Mouse (Mus musculus) G1E (cell line): ENCODE results near the gene Mmp19. TPM values are rescaled to one million over a fixed set of nuclear protein-coding genes. Genes with fewer than 3 reads are reported as not detected.

Experiments used
- ATAC-seq: 2 replicates; pipeline ENCODE4 v1.8.0; 2016; ENCODE audit warnings: mild to moderate bottlenecking; ENCODE audit not compliant: insufficient number of reproducible peaks, poor library complexity, low FRiP score, severe bottlenecking; ENCODE audit errors: extremely low read depth
- DNase-seq: peaks from one replicate; pipeline ENCODE4 v3.0.0; 2012; ENCODE audit warnings: low spot score
- H3K27me3 ChIP-seq: 2 replicates; pipeline ENCODE4 v1.6.1; 2012; ENCODE audit warnings: mild to moderate bottlenecking, low read length, inconsistent platforms; ENCODE audit not compliant: insufficient read depth
- H3K36me3 ChIP-seq: replicated peaks from 2 replicates; pipeline ENCODE3; 2012; ENCODE audit warnings: mild to moderate bottlenecking, inconsistent platforms
- H3K4me1 ChIP-seq: 2 replicates; pipeline ENCODE4 v1.6.1; 2012; ENCODE audit warnings: low read depth, low read length, inconsistent platforms, mixed read lengths; ENCODE audit not compliant: insufficient read depth
- H3K4me3 ChIP-seq: 2 replicates; pipeline ENCODE4 v1.5.1; 2012; ENCODE audit warnings: low read depth, mild to moderate bottlenecking, inconsistent platforms, low read length, moderate library complexity, mixed read lengths
- H3K9me3 ChIP-seq: replicated peaks from 2 replicates; pipeline ENCODE4 v1.6.1; 2012; ENCODE audit warnings: inconsistent platforms
- CTCF ChIP-seq: IDR thresholded peaks from 2 replicates; pipeline ENCODE4 v1.5.1; 2012; ENCODE audit warnings: low read depth, low read length, inconsistent platforms, mixed read lengths
- GATA1 ChIP-seq: IDR thresholded peaks from 2 replicates; pipeline ENCODE4 v1.6.1; 2012; ENCODE audit warnings: borderline replicate concordance, low read length, inconsistent platforms, mixed read lengths
- GATA2 ChIP-seq: IDR thresholded peaks from 2 replicates; pipeline ENCODE4 v1.6.1; 2012; ENCODE audit warnings: low read depth, low read length, inconsistent platforms, borderline replicate concordance
- POLR2AphosphoS5 ChIP-seq: IDR thresholded peaks from 2 replicates; pipeline ENCODE4 v1.6.1; 2012; ENCODE audit warnings: low read depth, low read length, inconsistent platforms; ENCODE audit not compliant: insufficient replicate concordance
- TAL1 ChIP-seq: conservative IDR thresholded peaks from 2 replicates; pipeline ENCODE4 v1.6.1; 2012; ENCODE audit warnings: low read depth, low read length, inconsistent platforms, mixed read lengths
- polyA plus RNA-seq: library from polyadenylated mRNA; stranded (reverse); fragments of >175 nt; gene quantifications from 2 replicates; pipeline ENCODE4 v1.2.3, GENCODE M21; 2012
- total RNA-seq, 2 experiments: library from RNA; stranded (forward) in 1 of 2; stranded (reverse) in 1 of 2; fragments of 200-1000 nt in 1 of 2; fragments of >200 nt in 1 of 2; fragmentation: Nextera tagmentation in 1 of 2; gene quantifications; 2 replicates each; pipeline ENCODE4 v1.2.3; 2014 to 2017

The Mmp19 gene
- total and polyA plus RNA-seq, 3 experiments: 0.03 to 0.11 TPM; not detected in 1

GRCm38 (mm10) chr10:128804271-128805091 is 13.8 kb downstream of the Mmp19 start, which contains the start of gene Tmem198b:
Gene Tmem198b, minus strand, starts transcription at chr10:128804370.
- TF ChIP-seq GATA2: no peak
- TF ChIP-seq POLR2AphosphoS5: no peak
- TF ChIP-seq GATA1: no peak
- H3K36me3 ChIP-seq: peaks cover 56% of the 10 kb centered on the region
- DNase-seq (peak; percentile 70), ATAC-seq (peak; percentile 9; the same call in 1 of the 2 replicates)
- H3K4me3 ChIP-seq: peak within 1 kb of the TSS; percentile 95
- H3K27me3 ChIP-seq: no peaks in the 10 kb centered on the region
- no peaks in the 10 kb centered on the region for H3K9me3 ChIP-seq
- peaks cover 45% of the 10 kb centered on the region for H3K4me1 ChIP-seq

GRCm38 (mm10) chr10:128805092-128806000 is 14.6 kb downstream of the Mmp19 start:
- Histone ChIP-seq H3K4me3 (peak overlapping the region; percentile 95), H3K4me1 (peaks cover 45% of the 10 kb centered on the region), H3K36me3 (peaks cover 58% of the 10 kb centered on the region), H3K9me3 (no peaks in the 10 kb centered on the region), H3K27me3 (no peaks in the 10 kb centered on the region)
- TF ChIP-seq GATA1 (no peak), CTCF (no peak), POLR2AphosphoS5 (no peak), GATA2 (no peak), TAL1 (no peak)
- DNase-seq (peak; percentile 96), ATAC-seq (peak; percentile 85)

GRCm38 (mm10) chr10:128806086-128806485 is 15.4 kb downstream of the Mmp19 start:
- peaks cover 45% of the 10 kb centered on the region for H3K4me1 ChIP-seq
- H3K4me3 ChIP-seq: peak overlapping the region; percentile 95
- no peaks in the 10 kb centered on the region for H3K27me3 ChIP-seq
- H3K36me3 ChIP-seq: peaks cover 52% of the 10 kb centered on the region
- no peaks in the 10 kb centered on the region for H3K9me3 ChIP-seq
- DNase-seq: no peak
- TF ChIP-seq POLR2AphosphoS5 (no peak), GATA1 (no peak), CTCF (no peak), TAL1 (no peak), GATA2 (no peak)
- no peak for ATAC-seq

- peaks cover 44% of the 10 kb centered on the region for H3K36me3 ChIP-seq
- ATAC-seq: no peak
- H3K4me1 ChIP-seq: peaks cover 45% of the 10 kb centered on the region
These were observed 16.3 kb downstream of the Mmp19 start for GRCm38 (mm10) chr10:128807018-128807417.

GRCm38 (mm10) chr10:128817033-128817432 is 26.3 kb downstream of the Mmp19 start, which contains the start of gene Sarnp:
Gene Sarnp, plus strand, starts transcription at chr10:128817333.
- H3K36me3 ChIP-seq: peaks cover 70% of the 10 kb centered on the region
- TF ChIP-seq GATA2: no peak
- TF ChIP-seq POLR2AphosphoS5: no peak
- no peak for TF ChIP-seq GATA1
- no peak for TF ChIP-seq TAL1
- TF ChIP-seq CTCF: no peak
- peaks cover 17% of the 10 kb centered on the region for H3K4me1 ChIP-seq
- H3K9me3 ChIP-seq: no peaks in the 10 kb centered on the region
- no peak within 1 kb of the TSS for H3K4me3 ChIP-seq
- ATAC-seq: no peak
- DNase-seq: no peak
- H3K27me3 ChIP-seq: no peaks in the 10 kb centered on the region

More at GRCm38 (mm10) chr10:128807018-128807417, 16.3 kb downstream of the Mmp19 start:
- Histone ChIP-seq H3K9me3 (no peaks in the 10 kb centered on the region), H3K4me3 (peak overlapping the region; percentile 95; the same call in 1 of the 2 replicates), H3K27me3 (no peaks in the 10 kb centered on the region)
- no peak for DNase-seq
- TF ChIP-seq TAL1 (no peak), CTCF (no peak), GATA2 (no peak), POLR2AphosphoS5 (no peak), GATA1 (no peak)
